In the genomic region with DNA sequence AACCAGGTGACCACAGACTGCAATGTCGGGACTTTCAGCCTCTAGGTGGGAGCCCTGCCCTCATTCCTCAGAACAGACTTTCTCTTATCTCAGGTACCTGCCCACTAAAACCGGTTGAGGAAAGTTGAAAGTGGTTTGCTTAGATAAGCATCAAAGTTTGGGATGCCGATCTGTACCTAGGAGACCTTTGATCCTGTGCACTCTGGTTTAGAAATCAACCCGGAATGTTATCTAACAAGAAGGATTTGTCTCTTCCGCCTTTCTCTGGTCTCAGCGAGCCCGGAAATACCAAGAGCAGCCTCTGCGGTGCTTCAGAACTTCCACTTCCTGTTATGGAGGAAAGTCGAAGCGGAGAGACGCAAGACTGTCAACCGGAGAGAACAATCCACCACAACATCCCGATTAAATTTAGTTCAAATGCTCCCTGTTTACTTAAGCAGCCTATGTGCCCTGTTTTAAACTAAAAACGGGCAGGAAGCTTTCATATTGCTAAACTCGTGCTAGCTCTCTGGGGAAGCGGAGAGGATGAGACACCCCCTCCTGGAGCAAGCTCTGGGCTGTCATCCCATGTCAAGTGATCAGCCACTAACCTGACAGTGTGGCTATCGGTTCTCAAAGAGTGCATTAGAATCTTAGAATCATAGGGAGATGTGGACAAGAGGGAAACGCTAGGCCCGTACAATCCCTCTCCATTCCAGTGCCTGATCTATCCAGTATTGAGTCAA, we compare ENCODE assay signal across 8 mouse cellular contexts. TPM values are rescaled to one million over a fixed set of nuclear protein-coding genes. Genes with fewer than 3 reads are reported as not detected.
DNase-seq lines count a peak whose midpoint lies in the region; ATAC-seq and TF ChIP-seq lines count a peak whose summit lies in the region.

No protein-coding gene starts in this region.

- 62% methylated on average over 19 of the region's 19 CpGs for WGBS in heart, embryonic 16.5 days
- WGBS in liver, postnatal 0 days (ENCODE audit: insufficient replicate concordance), result 34% methylated on average over 19 of the region's 19 CpGs
- 89% methylated on average over 19 of the region's 19 CpGs for WGBS in midbrain, embryonic 15.5 days

- H3K9ac ChIP-seq in heart, embryonic 16.5 days (ENCODE audit: low read length), result no peak overlapping the region
- no peak overlapping the region for H3K9ac ChIP-seq in liver, postnatal 0 days (replicated peaks)
- no peak overlapping the region for H3K9ac ChIP-seq in midbrain, embryonic 15.5 days

- no peaks in the 10 kb centered on the region for H3K27me3 ChIP-seq in heart, embryonic 16.5 days (ENCODE audit: control insufficient read depth, insufficient read depth, low read length)
- no peaks in the 10 kb centered on the region for H3K27me3 ChIP-seq in liver, postnatal 0 days (ENCODE audit: insufficient read depth, low read length)
- no peaks in the 10 kb centered on the region for H3K27me3 ChIP-seq in splenic B cell, adult 2 months (ENCODE audit: control insufficient read depth, insufficient read depth, low read length, poor library complexity, severe bottlenecking)
- H3K27me3 ChIP-seq in midbrain, embryonic 15.5 days (replicated peaks), result no peaks in the 10 kb centered on the region

- DNase-seq in layer of hippocampus, adult 2 months (ENCODE audit: low spot score in 2 of 2), result no peak
- DNase-seq in layer of hippocampus, postnatal 14 days (ENCODE audit: low spot score in 2 of 2), result no peak
- peak; percentile 46 for DNase-seq in liver, postnatal 0 days
- DNase-seq in splenic B cell, adult 2 months (ENCODE audit: low read depth, low spot score), result peak; percentile 64
- no peak for DNase-seq in right cerebral cortex, postnatal 4 days
- DNase-seq in embryo, embryonic 11 days, result no peak

- TF ChIP-seq EP300 in liver, postnatal 0 days (IDR thresholded peaks at IDR 0.05; ENCODE audit: low read depth), result no peak

- no peak for ATAC-seq in heart, embryonic 16.5 days (replicated peaks; ENCODE audit: extremely low read depth, insufficient read depth, low FRiP score)
- ATAC-seq in liver, postnatal 0 days, result peak; percentile 90
- no peak for ATAC-seq in midbrain, embryonic 15.5 days (replicated peaks)

- H3K4me3 ChIP-seq in layer of hippocampus, adult 2 months, result no peak overlapping the region
- H3K4me3 ChIP-seq in heart, embryonic 16.5 days (ENCODE audit: low read length), result no peak overlapping the region
- peak overlapping the region; percentile 16 for H3K4me3 ChIP-seq in liver, postnatal 0 days (ENCODE audit: low read depth, low read length)
- H3K4me3 ChIP-seq in midbrain, embryonic 15.5 days, result no peak overlapping the region

- peak overlapping the region; percentile 55 for H3K27ac ChIP-seq in layer of hippocampus, adult 2 months
- peak overlapping the region; percentile 54 for H3K27ac ChIP-seq in heart, embryonic 16.5 days (ENCODE audit: low read length)
- peak overlapping the region; percentile 50 for H3K27ac ChIP-seq in liver, postnatal 0 days (ENCODE audit: low read depth)
- H3K27ac ChIP-seq in midbrain, embryonic 15.5 days, result no peak overlapping the region

- H3K9me3 ChIP-seq in heart, embryonic 16.5 days (replicated peaks; ENCODE audit: control insufficient read depth, low read length), result no peaks in the 10 kb centered on the region
- H3K9me3 ChIP-seq in liver, postnatal 0 days (ENCODE audit: low read length), result no peaks in the 10 kb centered on the region
- H3K9me3 ChIP-seq in midbrain, embryonic 15.5 days, result no peaks in the 10 kb centered on the region

- H3K4me2 ChIP-seq in heart, embryonic 16.5 days (ENCODE audit: low read depth, low read length), result peak overlapping the region; percentile 35; the same call in 1 of the 2 replicates
- H3K4me2 ChIP-seq in liver, postnatal 0 days (ENCODE audit: low read depth, low read length), result peak overlapping the region; percentile 47
- H3K4me2 ChIP-seq in midbrain, embryonic 15.5 days, result no peak overlapping the region

- no peaks in the 10 kb centered on the region for H3K36me3 ChIP-seq in heart, embryonic 16.5 days (ENCODE audit: control insufficient read depth, insufficient read depth)
- no peaks in the 10 kb centered on the region for H3K36me3 ChIP-seq in liver, postnatal 0 days (replicated peaks; ENCODE audit: insufficient read depth, low read length)
- no peaks in the 10 kb centered on the region for H3K36me3 ChIP-seq in splenic B cell, adult 2 months (ENCODE audit: control insufficient read depth, insufficient read depth, low read length, poor library complexity, severe bottlenecking)
- no peaks in the 10 kb centered on the region for H3K36me3 ChIP-seq in midbrain, embryonic 15.5 days (replicated peaks)

- H3K4me1 ChIP-seq in heart, embryonic 16.5 days (ENCODE audit: control insufficient read depth, insufficient read depth, low read length), result no peaks in the 10 kb centered on the region
- H3K4me1 ChIP-seq in liver, postnatal 0 days (ENCODE audit: insufficient read depth), result peaks cover 5% of the 10 kb centered on the region; the same call in 1 of the 2 replicates
- no peaks in the 10 kb centered on the region for H3K4me1 ChIP-seq in midbrain, embryonic 15.5 days

- TF ChIP-seq CTCF in layer of hippocampus, adult 2 months (conservative IDR thresholded peaks at IDR 0.05), result no peak
- no peak for TF ChIP-seq CTCF in liver, postnatal 0 days (IDR thresholded peaks at IDR 0.05; ENCODE audit: low read depth)

RNA-seq across cellular contexts. Expression of gene Hmcn1, which starts 32.0 kb away (rescaled TPM):
- total RNA-seq in layer of hippocampus, adult 2 months (2021), result 1 to 10 TPM; 1.6 to 2.0 TPM
- 1 to 10 TPM; 5.8 to 5.9 TPM for total RNA-seq in layer of hippocampus, postnatal 14 days (2021)
- polyA plus RNA-seq in heart, embryonic 16.5 days (2015; fragmentation: Nextera tagmentation; extraction: Ambion mirVana), result 18.1 and 20.7 TPM in 2 replicates
- 2.4 and 2.8 TPM in 2 replicates for polyA plus RNA-seq in liver, postnatal 0 days (2015; fragmentation: Nextera tagmentation; extraction: Ambion mirVana)
- polyA plus RNA-seq in midbrain, embryonic 15.5 days (2015; fragmentation: Nextera tagmentation; extraction: Ambion mirVana), result 1.8 and 2.0 TPM in 2 replicates

Comparison
In these comparisons a context has a peak if more than half of its experiments do, and no peak if none do; other contexts are left out.
1. DNase-seq: peak in liver, postnatal 0 days (single experiment) and splenic B cell, adult 2 months (single experiment); none in layer of hippocampus, adult 2 months (0 of 2), layer of hippocampus, postnatal 14 days (0 of 2), right cerebral cortex, postnatal 4 days (single experiment) and embryo, embryonic 11 days (single experiment).